Mouse (Mus musculus) layer of hippocampus, adult 18-20 months (tissue): ENCODE data around the gene Pds5b. TPM values are rescaled to one million over a fixed set of nuclear protein-coding genes. Genes with fewer than 3 reads are reported as not detected.
"Not testable (repeated sequence)": the region's sequence is repeated elsewhere in the genome, so short reads cannot be mapped to it uniquely, and the experiment has no call there.

ENCODE experiments used
- DNase-seq, 2 experiments: peaks; one replicate each; pipeline ENCODE4 v3.0.0; 2022; ENCODE audit warnings: low spot score in 2 of 2
- total RNA-seq, 2 experiments: library from RNA; stranded (reverse); gene quantifications; 2 replicates each; pipeline ENCODE4 v1.2.3; 2021

The Pds5b gene
- total RNA-seq, 2 experiments from 2014 or later: 76.8 to 78.8 TPM

GRCm38 (mm10) chr5:150819520-150819919, 146.0 kb downstream of the Pds5b start:
- no peak for DNase-seq

GRCm38 (mm10) chr5:150821152-150821551, 147.6 kb downstream of the Pds5b start:
- no peak for DNase-seq

- no peak for DNase-seq
These were observed 149.2 kb downstream of the Pds5b start for GRCm38 (mm10) chr5:150822781-150823180.

GRCm38 (mm10) chr5:150823361-150823760, 149.8 kb downstream of the Pds5b start:
- DNase-seq: peak in 1 of 2 experiments; percentile 39

GRCm38 (mm10) chr5:150829499-150829898, 156.0 kb downstream of the Pds5b start:
- no peak for DNase-seq

- no peak for DNase-seq
These were observed 157.2 kb downstream of the Pds5b start for GRCm38 (mm10) chr5:150830718-150831117.

- DNase-seq: no peak
These were observed 163.2 kb downstream of the Pds5b start for GRCm38 (mm10) chr5:150836782-150837181.

GRCm38 (mm10) chr5:150839688-150840541, 166.4 kb downstream of the Pds5b start:
- no peak for DNase-seq

GRCm38 (mm10) chr5:150840596-150840995, 167.1 kb downstream of the Pds5b start:
- no peak for DNase-seq

GRCm38 (mm10) chr5:150845961-150846360, 172.4 kb downstream of the Pds5b start:
- no peak for DNase-seq

GRCm38 (mm10) chr5:150850821-150851220, 177.3 kb downstream of the Pds5b start:
- no peak for DNase-seq

- not testable (repeated sequence) for DNase-seq
These were observed 178.6 kb downstream of the Pds5b start for GRCm38 (mm10) chr5:150852097-150852496.

GRCm38 (mm10) chr5:150854506-150854905, 181.0 kb downstream of the Pds5b start:
- peak in 1 of 2 experiments; percentile 46 for DNase-seq

- DNase-seq: peak; percentile 59 to 86
These were observed 186.2 kb downstream of the Pds5b start for GRCm38 (mm10) chr5:150859642-150860194.

Other genes with a start within 250 kb of the Pds5b start
- gene Zar1l, start 155.6 kb upstream of the Pds5b start, total RNA-seq: not detected
- gene Brca2, start 151.1 kb upstream of the Pds5b start, total RNA-seq: 1 to 10 TPM; 4.9 to 5.0 TPM
- 10 to 100 TPM; 54.6 to 55.6 TPM for gene N4bp2l1, start 76.6 kb upstream of the Pds5b start, total RNA-seq
- 10 to 100 TPM; 80.9 to 87.5 TPM for gene N4bp2l2, start 7.6 kb upstream of the Pds5b start, total RNA-seq